Mouse (Mus musculus) spleen, embryonic (tissue): ENCODE data around the gene Zfp719.

Source experiments
- CTCF ChIA-PET: fragments of 350-600 bp; sonication (Branson Sonifier 250); formaldehyde crosslinking; loops from one replicate; lab custom pipeline; 2022; lab: Charles Lee

Gene Zfp719

GRCm38 (mm10) chr7:43579440-43580171 is at the start of gene Zfp719:
Gene Zfp719, plus strand, starts transcription at chr7:43579610.
- CTCF ChIA-PET, result interaction anchor here (0.7 kb wide), 1 partner anchor 17 kb away, joined by 3 read pairs; no protein-coding TSS in a partner anchor

- CTCF ChIA-PET, result no interaction called here
Measured at GRCm38 (mm10) chr7:43530216-43530785, 49.1 kb upstream of the Zfp719 start.

GRCm38 (mm10) chr7:43532936-43533505 is 46.4 kb upstream of the Zfp719 start:
- CTCF ChIA-PET, result interaction anchor here (0.6 kb wide), 1 partner anchor 50 kb away, joined by 6 read pairs; no protein-coding TSS in a partner anchor

GRCm38 (mm10) chr7:43538524-43538923 is 40.9 kb upstream of the Zfp719 start:
- CTCF ChIA-PET, result no interaction called here

- CTCF ChIA-PET, result no interaction called here
Measured at GRCm38 (mm10) chr7:43544225-43544977, 35.0 kb upstream of the Zfp719 start, which contains the start of gene Cd33. Gene Cd33, minus strand, starts transcription at chr7:43544428.

- CTCF ChIA-PET, result interaction anchor here (0.7 kb wide), 1 partner anchor 1852 kb away, joined by 8 read pairs; no protein-coding TSS in a partner anchor
Measured at GRCm38 (mm10) chr7:43545656-43546545, 33.5 kb upstream of the Zfp719 start.

GRCm38 (mm10) chr7:43547666-43548065 is 31.7 kb upstream of the Zfp719 start:
- CTCF ChIA-PET, result no interaction called here

GRCm38 (mm10) chr7:43548206-43548605 is 31.2 kb upstream of the Zfp719 start:
- CTCF ChIA-PET, result no interaction called here

GRCm38 (mm10) chr7:43553153-43553552 is 26.3 kb upstream of the Zfp719 start:
- CTCF ChIA-PET, result no interaction called here

GRCm38 (mm10) chr7:43554550-43554949 is 24.9 kb upstream of the Zfp719 start:
- CTCF ChIA-PET, result no interaction called here

GRCm38 (mm10) chr7:43555351-43555750 is 24.1 kb upstream of the Zfp719 start:
- CTCF ChIA-PET, result no interaction called here

- CTCF ChIA-PET, result no interaction called here
Measured at GRCm38 (mm10) chr7:43556901-43557300, 22.5 kb upstream of the Zfp719 start.

GRCm38 (mm10) chr7:43562006-43562633 is 17.3 kb upstream of the Zfp719 start, which contains the start of gene Zfp658:
Gene Zfp658, plus strand, starts transcription at chr7:43562256.
- CTCF ChIA-PET, result interaction anchor here (0.6 kb wide), 1 partner anchor 17 kb away, joined by 3 read pairs; the partner anchor contains the start of gene Zfp719

- CTCF ChIA-PET, result interaction anchor here (0.6 kb wide), 1 partner anchor 17 kb away, joined by 3 read pairs; the partner anchor contains the start of gene Zfp719
Measured at GRCm38 (mm10) chr7:43562651-43563070, 16.7 kb upstream of the Zfp719 start.

GRCm38 (mm10) chr7:43563300-43563699 is 16.1 kb upstream of the Zfp719 start:
- CTCF ChIA-PET, result no interaction called here

- CTCF ChIA-PET, result no interaction called here
Measured at GRCm38 (mm10) chr7:43571216-43571615, 8.2 kb upstream of the Zfp719 start.

GRCm38 (mm10) chr7:43580526-43580925 is 1.1 kb downstream of the Zfp719 start:
- CTCF ChIA-PET, result interaction anchor here (0.6 kb wide), 1 partner anchor 90 kb away, joined by 5 read pairs; no protein-coding TSS in a partner anchor

GRCm38 (mm10) chr7:43584790-43585189 is 5.4 kb downstream of the Zfp719 start:
- CTCF ChIA-PET, result no interaction called here

- CTCF ChIA-PET, result no interaction called here
Measured at GRCm38 (mm10) chr7:43601884-43602283, 22.5 kb downstream of the Zfp719 start.
